Mouse (Mus musculus): ENCODE measurements at regions not wholly inside any gene's neighbourhood (a gene's known extent, or its start where the extent isn't known, plus 50 kb on each side); places are given as distances from the start of the nearest gene placed in this dataset.

DNA sequence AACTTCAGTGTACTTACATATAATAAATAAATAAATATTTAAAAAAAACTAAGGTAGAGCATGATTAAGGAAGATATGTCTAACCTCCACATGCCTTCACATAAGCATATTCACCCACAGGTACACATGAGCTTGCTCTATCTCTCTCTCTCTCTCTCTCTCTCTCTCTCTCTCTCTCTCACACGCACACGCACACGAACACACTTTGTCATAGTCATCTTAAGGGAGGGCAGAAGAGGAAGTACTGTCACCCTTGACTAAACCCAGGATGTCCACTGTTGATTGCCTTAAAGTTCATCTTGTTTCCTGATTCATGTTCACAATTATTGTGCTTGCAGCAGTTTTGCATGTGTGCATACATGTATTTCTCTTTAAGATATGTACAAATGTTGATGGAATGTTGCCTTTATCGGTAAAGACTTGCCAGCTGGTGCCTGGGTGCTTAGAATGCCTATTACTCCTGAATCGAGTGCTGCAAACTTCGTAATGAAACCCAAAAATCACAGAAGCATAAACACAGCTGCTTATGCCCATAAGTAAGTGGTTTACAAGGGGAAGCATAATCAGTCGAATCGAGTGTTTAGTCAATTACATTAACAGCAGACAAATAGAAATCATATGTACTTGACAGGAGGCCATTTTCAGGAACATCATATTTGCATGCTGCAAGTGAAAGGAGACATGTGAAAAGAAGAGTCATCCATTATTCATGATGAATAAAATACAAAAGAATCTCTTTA, 84.3 kb downstream of the Tmem168 start:
- no peak for DNase-seq (ENCODE audit: low spot score)

- no peak for DNase-seq (ENCODE audit: low spot score)
Observed at GRCm38 (mm10) chr6:13514126-13514525, 93.8 kb downstream of the Tmem168 start.

GRCm38 (mm10) chr6:13476493-13477129, 131.3 kb downstream of the Tmem168 start:
- no peak for DNase-seq (ENCODE audit: low spot score)

DNA sequence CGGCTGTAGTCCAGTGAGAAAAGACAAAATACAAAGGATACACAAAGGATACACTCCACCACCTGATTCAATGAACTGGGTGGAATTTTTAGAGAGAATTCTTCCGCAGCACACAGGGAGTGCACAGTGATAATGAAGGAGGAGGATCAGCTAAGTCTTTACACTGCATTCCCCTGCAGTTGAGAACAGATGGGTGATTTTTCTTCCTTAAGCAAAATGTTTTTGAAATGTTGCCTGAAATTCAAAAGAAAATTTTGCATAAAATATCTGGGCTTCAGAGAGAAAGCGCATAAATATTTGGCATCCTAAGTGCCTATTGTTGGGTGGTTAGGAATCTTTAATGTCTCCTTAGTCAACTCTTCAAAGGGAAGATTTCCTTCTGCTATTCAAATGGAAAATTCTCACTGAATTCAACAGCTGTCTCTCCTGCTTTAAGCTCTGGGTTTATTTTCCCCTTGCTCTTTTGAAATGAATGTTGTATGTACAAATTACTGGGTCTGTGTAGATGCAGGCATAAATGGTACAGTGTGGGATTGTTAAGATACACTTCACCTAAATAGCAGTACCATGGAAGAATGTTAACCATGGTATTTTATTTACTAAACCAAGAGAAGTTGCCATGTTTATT, 158.6 kb downstream of the Tmem168 start:
- DNase-seq (ENCODE audit: low spot score) = no peak

GRCm38 (mm10) chr6:13413768-13414167, 189.0 kb upstream of the Vwde start:
- DNase-seq (ENCODE audit: low spot score) = peak; percentile 51

DNA sequence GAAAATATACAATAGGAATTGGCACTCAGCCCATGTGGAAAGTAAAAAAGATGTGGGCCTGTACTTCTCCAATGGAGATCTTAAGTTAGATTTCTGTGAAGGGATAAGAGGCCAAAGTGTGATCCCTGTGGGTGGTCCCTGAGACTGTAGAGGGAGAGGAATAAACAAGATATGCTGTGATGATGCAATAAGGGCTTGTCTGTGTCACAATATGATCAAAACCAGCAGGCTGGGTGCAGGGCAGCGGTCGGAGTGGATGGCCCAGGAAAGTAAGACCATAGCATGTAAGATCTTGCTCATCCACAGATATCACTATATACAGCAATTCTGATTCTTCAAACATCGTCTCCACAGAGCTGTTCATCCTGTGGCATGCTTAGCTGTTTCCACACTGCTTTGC, 188.3 kb upstream of the Vwde start:
- DNase-seq (ENCODE audit: low spot score) = no peak

DNA sequence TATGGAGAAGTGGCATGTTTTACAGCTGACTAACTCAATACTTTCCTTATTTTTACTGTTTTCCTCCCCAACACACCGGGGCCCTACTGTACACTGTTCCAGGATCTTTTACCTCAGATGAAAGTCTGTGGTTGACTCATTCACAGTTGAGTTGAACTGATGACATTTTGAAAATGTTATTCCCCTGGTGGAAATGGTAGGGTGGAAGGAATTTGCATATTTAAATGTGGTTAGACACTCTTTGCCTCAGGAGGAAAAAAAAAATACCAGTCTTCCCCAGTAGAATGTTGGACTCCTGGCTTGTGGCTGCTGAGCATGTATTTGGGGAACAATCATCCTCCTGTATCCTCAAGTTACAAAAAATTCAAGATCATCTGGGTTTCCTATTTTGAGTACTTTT, 159.7 kb upstream of the Vwde start:
- no peak for DNase-seq (ENCODE audit: low spot score)

GRCm38 (mm10) chr6:13383211-13383610, 158.4 kb upstream of the Vwde start:
- no peak for DNase-seq (ENCODE audit: low spot score)

- DNase-seq (ENCODE audit: low spot score) = no peak
Observed at GRCm38 (mm10) chr6:13380819-13381218, 156.1 kb upstream of the Vwde start.

GRCm38 (mm10) chr6:13379727-13380126, 155.0 kb upstream of the Vwde start:
- no peak for DNase-seq (ENCODE audit: low spot score)

GRCm38 (mm10) chr6:13373896-13374295, 149.1 kb upstream of the Vwde start:
- DNase-seq (ENCODE audit: low spot score) = no peak

- DNase-seq (ENCODE audit: low spot score) = no peak
Observed at GRCm38 (mm10) chr6:13369709-13370296, 145.0 kb upstream of the Vwde start.

Measured in adipocyte (in vitro differentiated cells).